Mouse (Mus musculus) forebrain, embryonic 11.5 days (tissue): ENCODE results near the gene Gm42669. TPM values are rescaled to one million over a fixed set of nuclear protein-coding genes. Genes with fewer than 3 reads are reported as not detected.

Experiments used
- ATAC-seq: fragments of 200-750 bp; cut with Nextera tagmentation; replicated peaks from 2 replicates; pipeline ENCODE4 v1.8.0; 2017; ENCODE audit warnings: moderate TSS enrichment; ENCODE audit not compliant: low FRiP score
- DNase-seq: peaks from one replicate; pipeline ENCODE4 v3.0.0-alpha.2; 2017; ENCODE audit warnings: low spot score
- H3K27ac ChIP-seq: fragments of 300-500 bp; sonication (generic); 2 replicates; pipeline ENCODE4 v1.5.1; 2014; ENCODE audit warnings: low read depth, low read length
- H3K27me3 ChIP-seq: fragments of 300-500 bp; sonication (generic); 2 replicates; pipeline ENCODE4 v1.6.1; 2014; ENCODE audit warnings: mild to moderate bottlenecking, low read length, mixed read lengths; ENCODE audit not compliant: control insufficient read depth, insufficient read depth
- H3K36me3 ChIP-seq: fragments of 300-500 bp; sonication (generic); 2 replicates; pipeline ENCODE4 v1.6.1; 2014; ENCODE audit warnings: mild to moderate bottlenecking, low read length, moderate library complexity, mixed read lengths; ENCODE audit not compliant: control insufficient read depth, insufficient read depth
- H3K4me1 ChIP-seq: fragments of 300-500 bp; sonication (generic); replicated peaks from 2 replicates; pipeline ENCODE4 v1.6.1; 2014; ENCODE audit warnings: low read length, mixed read lengths; ENCODE audit not compliant: control insufficient read depth, insufficient read depth
- H3K4me2 ChIP-seq: fragments of 300-500 bp; sonication (generic); 2 replicates; pipeline ENCODE4 v1.6.1; 2014; ENCODE audit warnings: low read depth, mild to moderate bottlenecking, low read length, moderate library complexity, mixed read lengths; ENCODE audit not compliant: severe bottlenecking
- H3K4me3 ChIP-seq: fragments of 300-500 bp; sonication (generic); 2 replicates; pipeline ENCODE4 v1.5.1; 2014; ENCODE audit warnings: low read depth, low read length
- H3K9ac ChIP-seq: fragments of 300-500 bp; sonication (generic); 2 replicates; pipeline ENCODE4 v1.6.1; 2014; ENCODE audit warnings: low read length
- H3K9me3 ChIP-seq: fragments of 300-500 bp; sonication (generic); 2 replicates; pipeline ENCODE4 v1.6.1; 2016; ENCODE audit warnings: low read length, mixed read lengths; ENCODE audit not compliant: control insufficient read depth
- WGBS: fragments of 180-500 bp; shearing (Covaris S2); extraction: QIAGEN DNeasy Blood & Tissue Kit; methylation state at CpG from one replicate; pipeline ENCODE4 v1.1.7; 2014; 5-methylcytosine and 5-hydroxymethylcytosine counted together
- polyA plus RNA-seq: library from polyadenylated mRNA; unstranded; fragments of >200 nt; fragmentation: Nextera tagmentation; extraction: Ambion mirVana; gene quantifications from 2 replicates; pipeline ENCODE4 v1.2.1, GENCODE M21; 2014

The Gm42669 gene
- polyA plus RNA-seq, 1 experiment from 2014 or later = 0.63 TPM

- no peak overlapping the region for H3K9ac ChIP-seq
- no peak overlapping the region for H3K4me3 ChIP-seq
- 74% methylated on average over 2 of the region's 2 CpGs for WGBS
- DNase-seq = no peak
- H3K9me3 ChIP-seq = no peaks in the 10 kb centered on the region
- no peaks in the 10 kb centered on the region for H3K27me3 ChIP-seq
- no peak overlapping the region for H3K27ac ChIP-seq
- no peak for ATAC-seq
- no peaks in the 10 kb centered on the region for H3K4me1 ChIP-seq
- H3K36me3 ChIP-seq = no peaks in the 10 kb centered on the region
- H3K4me2 ChIP-seq = no peak overlapping the region
Measured at GRCm38 (mm10) chr5:107533590-107533989, 26.2 kb downstream of the Gm42669 start.

- ATAC-seq (no peak), DNase-seq (no peak)
- Histone ChIP-seq H3K36me3 (no peaks in the 10 kb centered on the region), H3K9me3 (no peaks in the 10 kb centered on the region), H3K27me3 (no peaks in the 10 kb centered on the region), H3K4me1 (no peaks in the 10 kb centered on the region), H3K4me3 (no peak within 1 kb of the TSS), H3K9ac (no peak within 1 kb of the TSS), H3K27ac (no peak within 1 kb of the TSS), H3K4me2 (no peak within 1 kb of the TSS)
- 84% methylated on average over 15 of the region's 15 CpGs for WGBS
Measured at GRCm38 (mm10) chr5:107534581-107534980, 27.2 kb downstream of the Gm42669 start, which contains the start of gene 1700028K03Rik. TSS of gene 1700028K03Rik (plus strand) at chr5:107534709.

- H3K4me2 ChIP-seq = no peak overlapping the region
Measured at GRCm38 (mm10) chr5:107541696-107542095, 34.3 kb downstream of the Gm42669 start.

GRCm38 (mm10) chr5:107545927-107546326, 38.5 kb downstream of the Gm42669 start:
- H3K9me3 ChIP-seq = no peaks in the 10 kb centered on the region
- no peaks in the 10 kb centered on the region for H3K4me1 ChIP-seq
- no peak overlapping the region for H3K27ac ChIP-seq
- H3K36me3 ChIP-seq = no peaks in the 10 kb centered on the region
- ATAC-seq = no peak
- DNase-seq = no peak
- H3K4me2 ChIP-seq = no peak overlapping the region
- 90% methylated on average over 4 of the region's 4 CpGs for WGBS
- H3K4me3 ChIP-seq = no peak overlapping the region
- H3K27me3 ChIP-seq = no peaks in the 10 kb centered on the region
- no peak overlapping the region for H3K9ac ChIP-seq

More at GRCm38 (mm10) chr5:107541696-107542095, 34.3 kb downstream of the Gm42669 start:
- WGBS = 27% methylated on average over 7 of the region's 7 CpGs
- Histone ChIP-seq H3K9ac (no peak overlapping the region), H3K9me3 (no peaks in the 10 kb centered on the region), H3K27ac (no peak overlapping the region), H3K36me3 (no peaks in the 10 kb centered on the region), H3K4me1 (no peaks in the 10 kb centered on the region), H3K27me3 (no peaks in the 10 kb centered on the region), H3K4me3 (no peak overlapping the region)
- DNase-seq (no peak), ATAC-seq (no peak)

GRCm38 (mm10) chr5:107547955-107548354, 40.5 kb downstream of the Gm42669 start:
- H3K27ac ChIP-seq = no peak overlapping the region
- H3K27me3 ChIP-seq = no peaks in the 10 kb centered on the region
- WGBS = 85% methylated on average over 3 of the region's 3 CpGs
- no peaks in the 10 kb centered on the region for H3K36me3 ChIP-seq
- DNase-seq (no peak), ATAC-seq (no peak)
- H3K4me3 ChIP-seq = no peak overlapping the region
- no peak overlapping the region for H3K4me2 ChIP-seq
- H3K9me3 ChIP-seq = no peaks in the 10 kb centered on the region
- H3K9ac ChIP-seq = no peak overlapping the region
- H3K4me1 ChIP-seq = no peaks in the 10 kb centered on the region

GRCm38 (mm10) chr5:107548444-107548843, 41.0 kb downstream of the Gm42669 start:
- no peak overlapping the region for H3K9ac ChIP-seq
- H3K4me3 ChIP-seq = no peak overlapping the region
- H3K4me1 ChIP-seq = no peaks in the 10 kb centered on the region
- DNase-seq (no peak), ATAC-seq (no peak)
- H3K27ac ChIP-seq = no peak overlapping the region
- H3K27me3 ChIP-seq = no peaks in the 10 kb centered on the region
- H3K4me2 ChIP-seq = no peak overlapping the region
- WGBS = 85% methylated on average over 3 of the region's 3 CpGs
- no peaks in the 10 kb centered on the region for H3K36me3 ChIP-seq
- H3K9me3 ChIP-seq = no peaks in the 10 kb centered on the region

GRCm38 (mm10) chr5:107554336-107554735, 46.9 kb downstream of the Gm42669 start:
- H3K27me3 ChIP-seq = no peaks in the 10 kb centered on the region
- H3K9ac ChIP-seq = no peak overlapping the region
- ATAC-seq (no peak), DNase-seq (no peak)
- 93% methylated on average over 5 of the region's 5 CpGs for WGBS
- no peaks in the 10 kb centered on the region for H3K4me1 ChIP-seq
- H3K36me3 ChIP-seq = no peaks in the 10 kb centered on the region
- no peaks in the 10 kb centered on the region for H3K9me3 ChIP-seq
- H3K27ac ChIP-seq = no peak overlapping the region
- H3K4me2 ChIP-seq = no peak overlapping the region
- H3K4me3 ChIP-seq = no peak overlapping the region

- no peak overlapping the region for H3K9ac ChIP-seq
- H3K4me3 ChIP-seq = no peak overlapping the region
- no peaks in the 10 kb centered on the region for H3K36me3 ChIP-seq
- no peak overlapping the region for H3K27ac ChIP-seq
- H3K4me1 ChIP-seq = no peaks in the 10 kb centered on the region
- WGBS = 83% methylated on average over 3 of the region's 3 CpGs
- DNase-seq (no peak), ATAC-seq (no peak)
- no peaks in the 10 kb centered on the region for H3K27me3 ChIP-seq
- H3K4me2 ChIP-seq = no peak overlapping the region
- H3K9me3 ChIP-seq = no peaks in the 10 kb centered on the region
Measured at GRCm38 (mm10) chr5:107556969-107557368, 49.5 kb downstream of the Gm42669 start.

GRCm38 (mm10) chr5:107569148-107569547, 61.7 kb downstream of the Gm42669 start:
- DNase-seq (no peak), ATAC-seq (no peak)
- WGBS = 95% methylated on average over 9 of the region's 9 CpGs
- H3K4me2 ChIP-seq = no peak overlapping the region
- H3K4me3 ChIP-seq = no peak overlapping the region
- H3K4me1 ChIP-seq = no peaks in the 10 kb centered on the region
- H3K27ac ChIP-seq = no peak overlapping the region
- no peaks in the 10 kb centered on the region for H3K27me3 ChIP-seq
- no peaks in the 10 kb centered on the region for H3K9me3 ChIP-seq
- no peaks in the 10 kb centered on the region; the same call in 1 of the 2 replicates for H3K36me3 ChIP-seq
- no peak overlapping the region for H3K9ac ChIP-seq
